Mouse (Mus musculus): ENCODE data around the gene Ube2v1.

- TF ChIP-seq CTCF (IDR thresholded peaks at IDR 0.05; ENCODE audit: borderline replicate concordance, insufficient read depth, low read length), result no peak
- no peak for TF ChIP-seq POLR2A (IDR thresholded peaks at IDR 0.05; ENCODE audit: low read depth, low read length)
These were observed 29.5 kb downstream of the Ube2v1 start for GRCm38 (mm10) chr2:167602364-167602763.

Data from embryonic fibroblast, embryonic 13.5 days (primary cell).